Mouse (Mus musculus) heart, adult 2 months (tissue): ENCODE measurements around the gene C1qa.

Experiments used
- CTCF ChIP-seq: fragments of 200-600 bp; IDR thresholded peaks from 2 replicates; pipeline ENCODE4 v1.8.1; 2022; ENCODE audit warnings: antibody characterized with exemption, mild to moderate bottlenecking, moderate library complexity
- EP300 ChIP-seq: fragments of 200-500 bp; IDR thresholded peaks from 2 replicates; pipeline ENCODE4 v1.6.1; 2011; ENCODE audit warnings: low read depth, low read length, control low read depth; ENCODE audit not compliant: insufficient read depth
- POLR2A ChIP-seq: fragments of 200-500 bp; IDR thresholded peaks from 2 replicates; pipeline ENCODE4 v1.6.1; 2011; ENCODE audit warnings: mild to moderate bottlenecking, low read depth, low read length, control low read depth; ENCODE audit not compliant: insufficient read depth

- TF ChIP-seq EP300 (no peak), CTCF (no peak), POLR2A (no peak)
These were observed 30.2 kb downstream of the C1qa start for GRCm38 (mm10) chr4:136868371-136868770.
